Mouse (Mus musculus) spleen, adult 2 months (tissue): Measurements from ENCODE around the gene Agxt.

Experiments
- CTCF ChIP-seq: fragments of 200-500 bp; IDR thresholded peaks from 2 replicates; pipeline ENCODE4 v1.5.1; 2011; ENCODE audit warnings: mild to moderate bottlenecking, inconsistent platforms; ENCODE audit not compliant: insufficient read depth, insufficient read length, insufficient replicate concordance; ENCODE audit errors: extremely low read depth
- POLR2A ChIP-seq: fragments of 200-500 bp; IDR thresholded peaks from 2 replicates; pipeline ENCODE4 v1.6.1; 2011; ENCODE audit warnings: low read depth, low read length, inconsistent platforms

GRCm38 (mm10) chr1:93190726-93191305 lies 55.8 kb downstream of the Agxt start:
- TF ChIP-seq CTCF (no peak), POLR2A (no peak)
